Mouse (Mus musculus) frontal cortex, postnatal 25 days (tissue): ENCODE data around the gene Gm20449.
A peak's percentile ranks its signal among the peaks of the same experiment; 100 is the strongest.
"Not testable (repeated sequence)": the region's sequence is repeated elsewhere in the genome, so short reads cannot be mapped to it uniquely, and the experiment has no call there.

ENCODE experiments used
- DNase-seq, 2 experiments: peaks; one replicate each; pipeline ENCODE4 v3.0.0; 2022; ENCODE audit warnings: low spot score in 2 of 2

The Gm20449 gene

GRCm38 (mm10) chr7:41499389-41500049 is at the start of gene Gm20449, which contains the start of gene AW146154:
Gm20449 (minus strand) TSS chr7:41499417.
AW146154 (minus strand) TSS chr7:41499890.
- DNase-seq = peak; percentile 98 to 99

GRCm38 (mm10) chr7:41512672-41513071 is 13.5 kb upstream of the Gm20449 start:
- no peak for DNase-seq

- no peak for DNase-seq
These were observed 13.0 kb upstream of the Gm20449 start for GRCm38 (mm10) chr7:41512207-41512606.

GRCm38 (mm10) chr7:41502402-41502801 is 3.2 kb upstream of the Gm20449 start:
- no peak for DNase-seq

GRCm38 (mm10) chr7:41500151-41500934 is 1.1 kb upstream of the Gm20449 start:
- peak; percentile 44 to 57 for DNase-seq

- not testable (repeated sequence) for DNase-seq
These were observed 214 bp downstream of the Gm20449 start for GRCm38 (mm10) chr7:41499018-41499388.

- not testable (repeated sequence) for DNase-seq
These were observed 753 bp downstream of the Gm20449 start for GRCm38 (mm10) chr7:41498464-41498863.

GRCm38 (mm10) chr7:41497871-41498270 is 1.3 kb downstream of the Gm20449 start:
- no peak for DNase-seq

GRCm38 (mm10) chr7:41451864-41452263 is 47.4 kb downstream of the Gm20449 start:
- DNase-seq = no peak

- DNase-seq = not testable (repeated sequence)
These were observed 50.6 kb downstream of the Gm20449 start, which contains the start of gene Vmn2r57 for GRCm38 (mm10) chr7:41448596-41448995. Vmn2r57 (minus strand) TSS chr7:41448696.

GRCm38 (mm10) chr7:41394130-41394529 is 105.1 kb downstream of the Gm20449 start:
- no peak for DNase-seq

GRCm38 (mm10) chr7:41393048-41393971 is 105.9 kb downstream of the Gm20449 start, which contains the start of gene AI987944:
AI987944 (minus strand) TSS chr7:41393379.
- DNase-seq = peak; percentile 57 to 72
